In the genomic region with DNA sequence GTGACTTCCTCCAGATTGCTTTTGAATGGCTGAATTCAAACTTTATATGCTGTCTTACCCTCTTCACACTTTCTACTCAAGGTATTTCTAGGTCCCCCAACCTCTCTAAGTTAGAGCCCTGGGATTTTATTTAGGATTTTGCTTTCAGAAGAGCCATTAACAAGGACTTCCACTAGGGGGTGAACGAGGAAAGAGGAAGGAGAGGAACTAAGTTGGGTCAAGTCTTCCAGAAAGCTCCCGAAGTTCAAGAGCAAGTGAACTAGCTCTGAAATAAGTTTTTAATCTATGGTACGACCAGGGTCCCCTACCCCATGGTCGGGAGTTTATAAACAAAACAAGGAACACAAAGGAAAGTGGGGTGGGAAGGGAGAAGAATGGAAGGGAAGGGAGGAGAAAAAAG, we compare ENCODE assay signal across 9 mouse cellular contexts. TPM values are rescaled to one million over a fixed set of nuclear protein-coding genes. Genes with fewer than 3 reads are reported as not detected.
DNase-seq lines count a peak whose midpoint lies in the region; ATAC-seq and TF ChIP-seq lines count a peak whose summit lies in the region.
"Had no signal": no experiment of that assay in that cellular context is flagged by ENCODE, and none has a peak within 500 bp of the region (broad histone marks: within the 10 kb centered on the region; RNA-seq: fewer than 3 reads in every experiment).

No protein-coding gene starts in this region.

- H3K4me3 ChIP-seq in embryonic facial prominence, embryonic 11.5 days (ENCODE audit: low read depth, low read length) = no peak overlapping the region
- H3K4me3 ChIP-seq in embryonic facial prominence, embryonic 10.5 days = no peak overlapping the region
- H3K4me3 ChIP-seq in lung, postnatal 0 days (ENCODE audit: low read depth, low read length) = no peak overlapping the region
- H3K4me3 ChIP-seq in neural tube, embryonic 15.5 days (replicated peaks) = no peak overlapping the region
- H3K4me3 ChIP-seq: erythroblast, embryonic 14.5 days had no signal

- H3K36me3 ChIP-seq in embryonic facial prominence, embryonic 11.5 days (replicated peaks; ENCODE audit: control insufficient read depth, insufficient read depth, low read depth, low read length) = no peaks in the 10 kb centered on the region
- H3K36me3 ChIP-seq in embryonic facial prominence, embryonic 10.5 days (replicated peaks) = no peaks in the 10 kb centered on the region
- H3K36me3 ChIP-seq in lung, postnatal 0 days (ENCODE audit: insufficient read depth, low read length) = no peaks in the 10 kb centered on the region
- H3K36me3 ChIP-seq in neural tube, embryonic 15.5 days = no peaks in the 10 kb centered on the region

- H3K4me2 ChIP-seq in embryonic facial prominence, embryonic 11.5 days (ENCODE audit: low read depth, low read length) = no peak overlapping the region
- H3K4me2 ChIP-seq in lung, postnatal 0 days (replicated peaks; ENCODE audit: low read depth, low read length) = no peak overlapping the region
- no peak overlapping the region for H3K4me2 ChIP-seq in neural tube, embryonic 15.5 days

- no peak for ATAC-seq in embryonic facial prominence, embryonic 11.5 days (replicated peaks; ENCODE audit: insufficient number of reproducible peaks, low FRiP score, low TSS enrichment, low read depth)
- ATAC-seq in lung, postnatal 0 days = no peak
- peak; percentile 45 for ATAC-seq in common myeloid progenitor, adult 5-6 weeks (replicated peaks; ENCODE audit: low read depth, poor library complexity, severe bottlenecking)
- no peak for ATAC-seq in neural tube, embryonic 15.5 days (ENCODE audit: low FRiP score)

- peak; percentile 43 for DNase-seq in embryonic facial prominence, embryonic 11.5 days (ENCODE audit: low spot score)
- no peak for DNase-seq in embryonic facial prominence, embryonic 10.5 days (ENCODE audit: low spot score)
- DNase-seq in lung, postnatal 0 days (ENCODE audit: low spot score) = peak; percentile 58
- DNase-seq in lung, postnatal 4 days = no peak
- peak; percentile 75 for DNase-seq in naive thymus-derived CD4-positive, alpha-beta T cell, adult 2 months (ENCODE audit: low read depth)
- DNase-seq in testis, postnatal 14 days (ENCODE audit: low spot score) = no peak

- TF ChIP-seq CTCF in lung, postnatal 0 days (IDR thresholded peaks at IDR 0.05) = peak; percentile 67

- H3K9me3 ChIP-seq in embryonic facial prominence, embryonic 11.5 days (replicated peaks; ENCODE audit: control insufficient read depth, low read length) = no peaks in the 10 kb centered on the region
- H3K9me3 ChIP-seq in embryonic facial prominence, embryonic 10.5 days = no peaks in the 10 kb centered on the region
- H3K9me3 ChIP-seq in lung, postnatal 0 days (ENCODE audit: low read length) = no peaks in the 10 kb centered on the region
- H3K9me3 ChIP-seq in neural tube, embryonic 15.5 days (replicated peaks) = no peaks in the 10 kb centered on the region

- no peak overlapping the region for H3K9ac ChIP-seq in embryonic facial prominence, embryonic 11.5 days (replicated peaks; ENCODE audit: low read length)
- H3K9ac ChIP-seq in lung, postnatal 0 days (replicated peaks; ENCODE audit: low read depth) = no peak overlapping the region
- H3K9ac ChIP-seq in neural tube, embryonic 15.5 days (replicated peaks) = no peak overlapping the region

- 55% methylated on average over 4 of the region's 4 CpGs for WGBS in embryonic facial prominence, embryonic 11.5 days
- WGBS in embryonic facial prominence, embryonic 10.5 days = 48% methylated on average over 4 of the region's 4 CpGs
- 19% methylated on average over 4 of the region's 4 CpGs for WGBS in lung, postnatal 0 days
- 53% methylated on average over 4 of the region's 4 CpGs for WGBS in neural tube, embryonic 15.5 days

- H3K27me3 ChIP-seq in embryonic facial prominence, embryonic 11.5 days (ENCODE audit: control insufficient read depth, insufficient read depth, low read length) = no peaks in the 10 kb centered on the region
- no peaks in the 10 kb centered on the region for H3K27me3 ChIP-seq in embryonic facial prominence, embryonic 10.5 days (replicated peaks; ENCODE audit: low read depth, poor library complexity, severe bottlenecking)
- no peaks in the 10 kb centered on the region for H3K27me3 ChIP-seq in lung, postnatal 0 days (replicated peaks; ENCODE audit: insufficient read depth, low read length)
- H3K27me3 ChIP-seq in neural tube, embryonic 15.5 days (replicated peaks) = no peaks in the 10 kb centered on the region

- no peak overlapping the region for H3K27ac ChIP-seq in embryonic facial prominence, embryonic 11.5 days (replicated peaks; ENCODE audit: low read depth, low read length)
- no peak overlapping the region for H3K27ac ChIP-seq in embryonic facial prominence, embryonic 10.5 days (replicated peaks)
- no peak overlapping the region for H3K27ac ChIP-seq in lung, postnatal 0 days (ENCODE audit: low read length)
- H3K27ac ChIP-seq in neural tube, embryonic 15.5 days (replicated peaks) = no peak overlapping the region

- TF ChIP-seq EP300 in lung, postnatal 0 days (IDR thresholded peaks at IDR 0.05) = no peak

- H3K4me1 ChIP-seq in embryonic facial prominence, embryonic 11.5 days (ENCODE audit: control insufficient read depth, insufficient read depth, low read length) = no peaks in the 10 kb centered on the region
- no peaks in the 10 kb centered on the region for H3K4me1 ChIP-seq in embryonic facial prominence, embryonic 10.5 days
- no peaks in the 10 kb centered on the region for H3K4me1 ChIP-seq in lung, postnatal 0 days (ENCODE audit: insufficient read depth, low read depth, low read length)
- no peaks in the 10 kb centered on the region for H3K4me1 ChIP-seq in neural tube, embryonic 15.5 days

RNA-seq across cellular contexts. Expression of a gene that starts 0.5 kb away (rescaled TPM):
- polyA plus RNA-seq in embryonic facial prominence, embryonic 11.5 days (2014; fragmentation: Nextera tagmentation; extraction: Ambion mirVana) = 0.13 TPM in 1 of 2 replicates, not detected in the other
- polyA plus RNA-seq in embryonic facial prominence, embryonic 10.5 days (2016; fragmentation: Nextera tagmentation; extraction: Ambion mirVana) = not detected in 2 replicates
- 2.9 and 3.4 TPM in 2 replicates for polyA plus RNA-seq in lung, postnatal 0 days (2015; fragmentation: Nextera tagmentation; extraction: Ambion mirVana)
- total RNA-seq in common myeloid progenitor, adult 5-6 weeks (2017) = 275 and 283 TPM in 2 replicates
- 0.26 and 29.6 TPM in 2 replicates for polyA plus RNA-seq in neural tube, embryonic 15.5 days (2015; fragmentation: Nextera tagmentation; extraction: Ambion mirVana)
- polyA plus RNA-seq: erythroblast, embryonic 14.5 days had no signal

RNA-seq across cellular contexts. Expression of a gene that starts 13.2 kb away (rescaled TPM):
- polyA plus RNA-seq in embryonic facial prominence, embryonic 11.5 days (2014; fragmentation: Nextera tagmentation; extraction: Ambion mirVana) = not detected in 2 replicates
- not detected in 2 replicates for polyA plus RNA-seq in embryonic facial prominence, embryonic 10.5 days (2016; fragmentation: Nextera tagmentation; extraction: Ambion mirVana)
- 0.05 TPM in 1 of 2 replicates, not detected in the other for polyA plus RNA-seq in lung, postnatal 0 days (2015; fragmentation: Nextera tagmentation; extraction: Ambion mirVana)
- total RNA-seq in common myeloid progenitor, adult 5-6 weeks (2017) = 0.05 TPM in 1 of 2 replicates, not detected in the other
- polyA plus RNA-seq in neural tube, embryonic 15.5 days (2015; fragmentation: Nextera tagmentation; extraction: Ambion mirVana) = 0.29 TPM in 1 of 2 replicates, not detected in the other
- polyA plus RNA-seq: erythroblast, embryonic 14.5 days had no signal

RNA-seq across cellular contexts. Expression of a gene that starts 53.8 kb away (rescaled TPM):
- polyA plus RNA-seq in embryonic facial prominence, embryonic 11.5 days (2014; fragmentation: Nextera tagmentation; extraction: Ambion mirVana) = 0.07 TPM in 1 of 2 replicates, not detected in the other
- not detected in 2 replicates for polyA plus RNA-seq in embryonic facial prominence, embryonic 10.5 days (2016; fragmentation: Nextera tagmentation; extraction: Ambion mirVana)
- polyA plus RNA-seq in lung, postnatal 0 days (2015; fragmentation: Nextera tagmentation; extraction: Ambion mirVana) = 0.39 and 0.76 TPM in 2 replicates
- 5.2 and 5.9 TPM in 2 replicates for total RNA-seq in common myeloid progenitor, adult 5-6 weeks (2017)
- 0.22 TPM in 1 of 2 replicates, not detected in the other for polyA plus RNA-seq in neural tube, embryonic 15.5 days (2015; fragmentation: Nextera tagmentation; extraction: Ambion mirVana)

Comparison
In these comparisons a context has a peak if more than half of its experiments do, and no peak if none do; other contexts are left out.
1. DNase-seq: peak in embryonic facial prominence, embryonic 11.5 days (single experiment), lung, postnatal 0 days (single experiment) and naive thymus-derived CD4-positive, alpha-beta T cell, adult 2 months (single experiment); none in embryonic facial prominence, embryonic 10.5 days (single experiment), lung, postnatal 4 days (0 of 2) and testis, postnatal 14 days (single experiment).